Mouse (Mus musculus) retina, adult 2 months (tissue): ENCODE measurements at regions not wholly inside any gene's neighbourhood (a gene's known extent, or its start where the extent isn't known, plus 50 kb on each side); places are given as distances from the start of the nearest gene placed in this dataset.

Experiments used
- DNase-seq: peaks from one replicate; pipeline ENCODE4 v3.0.0-alpha.2; 2012; ENCODE audit warnings: low read depth, low spot score

DNA sequence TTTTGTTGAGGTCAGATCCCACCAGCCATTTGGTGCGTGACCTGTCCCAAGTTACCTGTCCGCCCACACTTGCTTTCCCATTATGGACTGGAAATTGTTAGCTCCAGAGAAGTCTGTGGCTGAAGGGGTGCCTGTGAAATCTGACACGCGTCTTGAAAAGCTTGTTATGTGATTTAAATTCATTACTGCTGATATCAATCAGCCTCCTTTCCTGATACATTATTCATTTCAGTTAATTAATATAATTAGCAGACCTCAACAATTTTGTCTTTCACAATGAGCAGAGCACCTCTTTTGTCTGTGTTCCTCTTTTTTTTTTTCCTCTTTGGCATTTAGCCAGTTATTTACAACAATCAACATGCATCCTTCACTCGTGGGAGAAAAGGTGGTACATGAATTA lies 58.6 kb upstream of the Grip1 start:
- DNase-seq = no peak

DNA sequence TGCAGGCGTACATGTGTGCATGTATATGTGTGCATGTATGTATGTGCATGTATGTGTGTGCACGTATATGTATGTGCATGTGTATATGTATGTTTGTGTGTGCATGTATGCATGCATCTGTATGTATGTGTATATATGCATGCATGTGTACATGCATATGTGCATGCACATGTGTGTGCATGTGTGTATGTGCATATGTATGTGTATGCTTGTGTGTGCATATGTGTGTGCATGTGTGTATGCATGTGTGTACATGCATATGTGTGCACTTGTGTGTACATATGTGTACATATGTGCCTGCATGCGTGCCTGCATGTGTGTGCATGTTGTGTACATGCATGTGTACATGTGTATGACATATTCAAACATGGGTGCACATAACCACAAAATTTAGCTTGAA lies 65.7 kb upstream of the Grip1 start:
- DNase-seq = no peak

DNA sequence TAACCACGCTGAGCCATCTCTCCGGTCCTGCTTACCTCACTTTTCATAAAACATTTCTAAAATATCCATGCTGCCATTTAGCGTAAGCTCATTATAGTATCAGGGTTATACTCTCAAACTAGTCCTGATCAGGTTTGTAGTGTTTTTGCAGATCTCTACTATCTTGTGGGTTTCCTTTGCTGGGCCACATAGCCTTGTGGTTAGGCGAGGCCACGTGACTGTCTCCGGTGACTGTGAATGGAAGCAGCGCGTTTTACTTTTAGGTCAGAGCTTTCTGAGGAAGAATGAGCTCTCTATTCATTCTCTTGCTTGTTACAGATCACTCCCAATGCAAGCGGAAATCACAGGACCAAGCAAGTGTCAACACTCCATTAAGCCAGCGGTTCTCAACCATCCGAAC lies 71.4 kb upstream of the Grip1 start:
- DNase-seq = no peak

DNA sequence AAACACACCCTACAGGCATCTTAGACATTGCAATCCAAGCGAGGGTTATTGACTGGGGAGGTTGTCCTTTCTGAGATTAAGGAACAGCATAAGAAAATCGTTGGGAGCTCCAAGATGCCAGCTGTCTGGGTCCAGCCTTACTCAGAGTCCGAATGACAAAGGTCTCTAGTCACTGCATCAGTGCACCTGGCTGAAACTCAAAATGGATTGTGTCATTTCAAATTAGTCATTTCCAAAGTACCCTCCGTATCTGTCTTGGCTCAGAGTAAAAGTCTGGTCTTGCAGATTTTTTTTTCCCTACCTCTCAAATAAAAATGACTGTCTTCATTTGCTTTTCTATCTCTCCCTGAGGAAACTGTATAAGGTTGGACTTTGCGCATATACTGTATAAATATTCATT lies 85.1 kb upstream of the Grip1 start:
- DNase-seq = no peak

DNA sequence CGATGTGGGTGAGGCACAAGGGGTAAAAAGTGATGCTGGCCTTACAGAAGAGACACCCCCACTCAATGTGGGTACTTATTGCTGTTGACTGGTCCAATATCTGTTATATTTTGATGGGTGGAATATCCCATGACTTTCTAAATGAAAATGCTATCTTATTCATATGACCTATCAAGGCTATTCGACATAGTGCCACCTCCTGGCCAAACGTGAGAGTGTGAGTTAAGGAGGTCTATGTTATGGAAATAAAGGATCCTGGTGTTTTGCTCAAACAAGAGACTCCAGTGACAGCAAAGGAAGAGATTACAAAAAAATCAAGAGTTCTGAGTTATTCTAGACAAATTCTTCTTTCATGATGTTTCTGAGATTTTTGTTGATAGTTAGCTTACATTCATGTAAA lies 90.0 kb upstream of the Grip1 start:
- DNase-seq = peak; percentile 13

DNA sequence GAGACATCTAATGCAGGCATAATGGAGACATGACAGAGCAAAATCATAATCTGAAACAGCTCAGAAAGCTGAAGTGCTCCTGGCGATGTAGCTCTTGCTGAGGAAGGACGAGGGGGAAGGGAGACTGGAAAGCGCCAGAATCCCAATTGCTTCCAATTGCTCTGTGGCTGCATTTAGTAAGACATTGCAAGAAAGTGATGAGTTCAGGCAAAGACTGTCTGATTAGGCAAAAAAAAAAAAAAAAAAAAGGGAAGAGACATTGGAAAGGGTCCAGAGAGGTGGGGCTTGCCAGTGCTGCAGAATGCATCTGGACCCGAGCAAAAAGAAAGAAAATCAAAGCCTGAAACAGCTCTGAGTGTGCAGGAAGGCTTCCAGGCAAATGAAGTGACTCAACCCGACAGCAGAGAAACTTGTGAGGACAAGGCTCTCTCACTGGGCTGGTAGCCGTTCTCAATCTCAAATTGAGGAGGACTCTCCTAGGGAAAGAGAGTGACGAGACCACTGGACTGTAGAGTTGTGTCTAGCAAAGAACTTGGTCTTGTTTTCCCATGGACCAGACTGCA lies 94.8 kb upstream of the Grip1 start:
- DNase-seq = no peak

DNA sequence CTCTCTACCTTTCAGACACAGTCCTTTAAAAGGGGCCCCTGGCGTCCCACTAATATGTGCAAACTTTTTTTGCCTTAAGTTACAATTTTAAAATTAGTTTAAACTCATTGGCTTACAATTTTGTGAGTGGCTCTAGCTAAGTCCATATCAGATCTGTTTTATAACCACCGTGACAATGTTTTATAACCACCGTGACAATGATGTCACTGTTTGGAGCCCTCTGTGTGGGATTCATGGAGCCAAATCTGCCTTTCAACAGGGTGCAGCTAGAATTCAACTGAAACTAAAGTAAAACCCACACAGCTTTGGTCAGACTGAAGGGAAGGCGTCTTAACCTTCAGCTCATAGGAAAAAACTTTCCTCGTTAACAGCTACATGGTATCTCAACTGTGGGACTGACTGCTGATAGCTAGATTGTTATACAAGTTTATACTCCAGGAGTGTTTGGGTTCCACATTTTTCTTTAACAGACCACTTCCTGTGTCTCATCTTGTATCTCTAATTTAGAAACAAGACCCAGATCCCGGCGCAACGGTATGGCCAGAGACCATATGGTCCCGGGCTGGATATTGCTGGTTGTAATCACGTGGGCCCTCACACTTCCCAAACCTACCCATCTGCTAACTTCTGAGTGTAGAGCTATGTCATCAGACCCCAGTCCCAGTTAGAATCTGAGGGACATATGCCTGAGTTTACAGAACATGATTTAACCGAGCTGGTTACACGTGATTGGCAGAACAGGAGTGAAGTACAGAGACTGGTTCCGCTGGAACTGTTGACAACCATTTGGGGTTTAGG lies 102.7 kb upstream of the Cand1 start:
- DNase-seq = no peak

DNA sequence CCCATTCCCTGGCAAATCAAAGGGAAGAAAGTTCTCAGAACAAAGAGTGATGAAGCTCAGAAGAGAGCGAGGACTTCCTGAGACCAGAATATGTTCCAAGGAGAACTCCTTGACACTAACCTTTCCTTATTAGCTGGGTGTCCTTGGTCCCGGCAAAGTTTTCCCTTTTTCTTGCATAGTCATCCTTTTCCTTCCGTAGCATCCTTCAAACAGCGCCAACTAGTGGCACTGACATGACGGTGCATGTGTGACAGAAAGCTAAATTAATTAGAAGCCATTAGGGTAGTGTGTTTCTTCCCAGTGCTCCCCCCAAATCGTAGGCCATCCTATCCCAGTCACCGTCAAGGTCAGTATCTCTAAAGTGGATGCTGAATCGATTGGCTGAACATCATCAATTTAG lies 100.5 kb upstream of the Cand1 start:
- no peak for DNase-seq

DNA sequence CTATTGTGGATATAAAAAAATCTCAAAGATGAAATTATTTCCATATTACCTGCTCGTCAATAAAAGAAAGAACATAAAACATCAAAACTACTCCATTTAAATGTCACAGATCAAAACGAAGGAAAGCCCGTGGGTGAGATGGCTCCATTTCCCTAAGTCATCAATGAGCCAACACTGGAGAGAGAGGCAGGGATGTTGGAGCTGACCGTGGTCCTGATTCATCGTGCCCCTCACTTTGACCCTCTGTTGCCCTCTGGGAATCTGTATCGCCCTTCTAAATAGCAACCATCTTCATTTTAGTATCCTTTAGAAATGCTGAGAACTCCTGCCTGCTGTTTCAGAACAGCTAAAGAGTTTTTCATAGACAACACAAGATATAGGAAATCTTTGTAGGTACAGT lies 87.1 kb upstream of the Cand1 start:
- no peak for DNase-seq

DNA sequence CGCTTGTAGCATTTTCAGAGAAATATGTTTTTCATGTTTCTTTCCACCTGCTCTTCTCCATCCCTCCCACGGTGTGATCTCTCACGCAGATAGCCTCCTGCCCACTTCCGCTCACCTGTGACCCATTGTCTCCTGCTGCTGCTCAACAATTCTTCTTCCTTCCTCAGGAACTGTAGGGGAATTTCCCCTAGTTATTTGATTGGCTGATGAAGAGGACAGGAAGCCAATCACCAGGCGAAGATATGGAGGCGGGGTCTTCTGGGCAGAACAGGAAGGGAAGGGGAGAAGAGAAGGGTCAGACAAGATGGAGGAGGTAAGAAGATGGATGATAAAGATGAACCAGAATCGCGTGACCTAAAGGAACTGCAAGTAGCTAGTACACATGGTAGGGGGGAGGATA lies 80.1 kb upstream of the Cand1 start:
- DNase-seq = no peak

DNA sequence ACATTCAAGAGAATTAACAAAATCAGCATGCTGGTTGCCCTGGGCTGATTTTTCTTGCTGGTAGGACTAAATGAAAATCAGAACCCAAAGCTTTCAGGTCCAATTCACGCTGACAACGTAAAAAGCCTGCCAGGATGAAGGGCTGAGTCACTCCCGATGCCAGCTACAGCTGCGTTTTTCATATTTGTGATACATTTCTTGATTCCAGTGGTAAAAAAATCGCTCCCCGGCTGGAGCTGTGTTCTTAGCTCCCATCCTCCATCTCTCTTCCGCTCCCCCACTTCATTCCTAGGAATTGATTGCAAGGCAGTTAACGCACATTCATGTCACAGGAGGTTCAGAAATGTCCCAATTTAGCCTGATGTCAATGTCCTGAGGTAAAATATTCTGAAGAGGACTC lies 78.6 kb upstream of the Cand1 start:
- DNase-seq = no peak

DNA sequence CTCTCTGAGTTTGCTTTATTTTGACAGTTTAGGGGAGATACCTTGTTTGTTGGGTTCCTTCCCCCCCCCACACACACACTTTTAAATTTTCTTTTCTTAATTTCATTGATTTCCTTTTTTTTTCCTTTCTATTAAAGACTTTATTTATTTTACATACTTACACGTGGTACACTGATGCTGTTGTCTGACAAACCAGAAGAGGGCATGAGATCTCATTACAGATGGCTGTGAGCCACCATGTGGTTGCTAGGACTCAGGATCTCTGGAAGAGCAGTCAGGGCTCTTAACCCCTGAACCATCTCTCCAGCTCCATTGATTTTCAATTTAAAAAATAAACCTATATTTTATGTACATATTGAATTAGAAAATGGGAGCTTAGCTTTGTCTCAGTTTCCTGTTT lies 71.7 kb upstream of the Cand1 start:
- DNase-seq = no peak

DNA sequence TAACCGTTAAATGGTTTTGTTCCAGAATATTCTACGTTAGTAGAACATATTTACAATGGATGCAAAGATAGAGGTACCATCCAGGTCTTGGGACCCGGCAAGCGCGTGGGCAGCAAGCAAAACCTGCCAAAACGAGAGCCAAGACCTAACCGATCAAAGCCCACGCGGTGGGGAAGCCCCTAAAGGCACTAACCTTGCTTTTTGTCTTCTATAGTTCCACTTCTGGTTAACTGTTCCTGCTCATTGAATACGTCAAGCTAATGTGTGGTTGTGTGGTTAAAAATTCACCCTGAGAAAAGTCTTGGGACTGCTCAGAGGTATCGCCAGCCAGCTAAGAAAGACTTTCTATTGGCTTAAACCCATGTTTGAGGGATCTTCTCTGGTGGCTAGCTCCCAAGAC lies 55.9 kb upstream of the Cand1 start:
- DNase-seq = no peak

DNA sequence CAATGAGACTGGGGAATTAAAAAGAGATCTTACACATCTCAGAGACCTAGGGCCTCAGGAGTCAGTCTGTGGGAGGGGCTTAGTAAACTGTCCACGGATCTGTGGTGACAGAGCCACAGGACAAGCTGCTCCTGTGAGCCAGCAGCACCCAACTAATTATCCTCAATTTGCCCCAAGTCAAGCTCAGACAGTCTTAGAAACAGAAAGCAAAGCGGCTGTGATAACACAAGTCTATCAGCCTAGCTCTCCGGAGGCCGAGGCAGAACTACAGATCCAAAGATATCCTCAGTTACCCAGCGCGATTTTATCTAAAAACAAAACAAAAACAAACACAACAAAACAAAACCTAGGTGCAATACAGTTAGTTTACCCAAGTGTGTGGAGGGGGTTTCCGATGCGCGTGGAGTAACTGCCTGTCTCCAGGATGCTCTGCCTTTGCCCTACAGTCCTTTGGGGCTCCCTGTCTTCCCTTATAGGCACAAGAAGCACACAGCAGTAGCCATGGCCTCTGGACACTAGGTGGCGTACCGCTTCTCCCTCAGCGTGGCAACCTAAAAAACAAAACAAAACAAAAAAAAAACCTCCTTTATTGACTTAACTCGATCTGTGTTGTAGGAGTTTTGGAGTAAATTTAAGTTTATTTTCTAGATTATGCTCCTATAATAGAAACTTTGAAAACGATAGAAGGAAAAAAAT lies 54.7 kb upstream of the Cand1 start:
- DNase-seq = peak; percentile 25

DNA sequence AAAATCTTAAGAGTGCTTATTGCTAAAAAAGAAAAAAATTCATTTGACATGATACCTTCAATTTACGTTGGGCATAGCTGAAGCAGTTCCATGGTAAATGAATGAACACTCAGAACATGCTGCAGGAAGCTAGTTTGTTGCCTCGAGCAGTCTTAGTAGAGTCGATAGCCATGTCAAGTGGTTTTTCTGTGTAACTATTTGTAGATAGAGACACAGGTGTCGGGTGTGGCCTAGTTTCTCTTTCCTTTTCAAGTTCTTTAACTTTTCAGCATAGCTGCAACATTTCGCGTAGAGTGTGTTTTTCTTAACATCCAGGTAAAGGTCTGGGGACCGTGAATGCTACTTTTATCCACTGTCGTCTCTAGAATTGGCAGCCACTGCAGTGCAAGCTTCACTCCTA lies 53.5 kb upstream of the Cand1 start:
- no peak for DNase-seq
